Mouse (Mus musculus) adrenal gland, postnatal 10 days (tissue): ENCODE results near the gene Galnt18. TPM values are rescaled to one million over a fixed set of nuclear protein-coding genes. Genes with fewer than 3 reads are reported as not detected.

ENCODE experiments used
- DNase-seq: peaks from one replicate; pipeline ENCODE4 v3.0.0; 2021; ENCODE audit warnings: mixed read lengths
- total RNA-seq, 2 experiments: library from RNA; stranded (reverse); gene quantifications; 2 replicates each; pipeline ENCODE4 v1.2.3; 2021

Gene Galnt18
- total RNA-seq, 2 experiments from 2014 or later = 21.8 to 25.0 TPM

DNA sequence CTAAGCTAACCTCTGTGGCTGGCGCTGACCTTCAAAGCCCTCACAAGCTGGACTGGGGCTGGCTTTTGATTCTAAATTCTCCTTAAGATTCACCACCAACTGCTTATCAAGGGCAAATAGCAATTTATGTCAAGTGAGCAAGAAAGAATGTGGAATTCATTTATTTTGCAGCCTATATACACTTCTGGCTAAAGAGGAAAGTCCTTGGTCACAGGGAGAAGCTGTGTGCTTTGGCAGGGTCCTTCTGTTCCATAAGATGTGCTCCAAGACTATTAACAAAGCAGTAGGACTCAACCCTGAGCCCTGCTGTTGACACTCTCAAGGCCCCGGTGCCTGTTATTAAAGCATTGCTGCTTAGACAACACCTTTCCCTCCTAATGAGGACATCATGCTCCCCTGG lies 7.4 kb downstream of the Galnt18 start:
- DNase-seq = no peak

DNA sequence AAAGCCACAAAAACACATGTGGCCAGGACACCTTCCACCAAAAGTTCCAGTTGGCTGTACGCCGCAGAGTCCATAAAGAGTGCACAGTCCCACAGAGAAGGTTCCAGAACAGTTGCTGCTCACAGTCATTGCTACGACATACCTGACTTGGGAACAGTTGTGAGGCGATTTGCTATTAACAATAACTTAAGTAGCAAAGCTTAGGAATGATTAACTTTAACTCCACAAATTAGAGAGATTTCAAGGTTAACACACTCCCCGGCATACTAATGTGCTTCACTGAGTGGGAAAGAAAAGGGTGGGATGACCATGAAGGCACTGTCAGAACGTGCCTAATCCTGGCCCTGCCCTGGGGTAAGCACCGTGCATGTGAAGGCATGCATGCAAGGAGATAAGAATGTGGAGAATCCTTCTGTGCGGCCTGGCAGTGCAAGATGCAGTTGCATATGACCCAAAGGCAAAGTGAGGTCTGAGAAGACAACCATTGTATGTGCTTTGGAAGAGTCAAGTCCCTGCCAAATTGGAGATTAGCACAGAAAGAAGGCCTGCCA lies 8.5 kb downstream of the Galnt18 start:
- no peak for DNase-seq

DNA sequence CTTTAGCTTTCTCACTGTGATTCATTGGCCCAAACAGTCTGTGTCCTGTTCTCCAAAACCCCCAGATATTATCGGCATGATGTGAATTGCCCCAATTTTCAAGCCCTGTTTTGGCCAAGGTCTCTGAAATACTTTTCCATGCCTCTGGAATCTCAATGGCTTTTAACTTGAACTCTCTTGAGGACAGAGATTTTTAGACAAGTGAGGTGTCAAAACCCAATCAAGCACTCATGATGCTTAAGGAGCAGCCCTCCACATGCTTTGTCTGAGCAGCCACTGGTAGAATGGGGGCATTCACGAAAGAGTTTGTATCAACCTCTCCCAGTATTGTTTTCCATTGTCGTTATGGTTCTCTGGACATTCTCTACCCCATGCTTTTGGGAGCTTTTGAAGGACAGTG lies 9.2 kb downstream of the Galnt18 start:
- no peak for DNase-seq

DNA sequence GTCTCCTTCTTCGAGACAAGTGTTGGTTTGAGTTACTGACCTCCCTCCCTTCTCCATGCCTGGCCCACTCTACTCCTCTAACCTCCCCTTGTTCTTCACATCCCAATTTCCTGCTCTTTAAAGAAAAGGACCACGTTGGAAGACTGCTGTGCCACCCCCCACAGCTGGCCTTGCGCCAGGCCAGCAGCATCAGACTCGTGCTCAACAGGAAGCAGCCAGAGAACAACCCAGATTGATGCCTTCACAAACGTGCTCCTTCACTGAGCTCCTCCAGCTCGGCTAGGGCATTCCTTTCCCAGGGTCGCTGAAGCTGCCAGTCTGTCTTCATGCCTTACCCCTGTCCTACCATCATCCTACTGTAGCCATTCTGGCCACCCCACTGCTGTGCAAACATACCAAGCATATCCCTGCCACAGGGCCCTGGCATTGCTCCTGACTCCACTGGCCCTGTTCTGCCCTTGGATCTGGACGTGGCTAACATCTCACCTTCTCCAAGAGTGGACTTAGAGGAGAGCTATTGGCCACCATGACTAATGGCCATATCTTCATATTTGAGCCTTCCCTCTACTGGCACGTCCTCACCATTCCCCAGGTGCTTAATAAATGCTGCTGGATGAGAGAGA lies 13.5 kb downstream of the Galnt18 start:
- no peak for DNase-seq

DNA sequence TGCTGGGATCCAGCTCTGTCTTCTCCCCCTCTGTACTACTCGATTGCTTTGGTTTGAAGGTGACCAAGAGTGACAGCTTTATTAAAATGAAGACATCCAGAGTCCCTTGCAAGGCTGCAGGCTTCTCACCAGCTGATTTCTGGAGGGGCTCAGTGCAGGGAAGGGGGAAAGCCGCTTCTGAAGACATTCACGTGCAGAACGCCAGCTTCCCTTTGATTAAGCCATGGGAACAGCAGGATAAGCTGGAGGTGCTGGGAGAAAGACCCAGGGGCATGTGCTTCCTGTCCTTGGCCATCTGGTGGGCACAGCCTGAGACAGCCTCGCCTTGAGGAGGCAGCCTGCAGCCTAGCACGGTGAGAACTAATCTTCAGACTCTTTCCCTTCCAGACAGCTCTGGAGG lies 17.0 kb downstream of the Galnt18 start:
- no peak for DNase-seq

DNA sequence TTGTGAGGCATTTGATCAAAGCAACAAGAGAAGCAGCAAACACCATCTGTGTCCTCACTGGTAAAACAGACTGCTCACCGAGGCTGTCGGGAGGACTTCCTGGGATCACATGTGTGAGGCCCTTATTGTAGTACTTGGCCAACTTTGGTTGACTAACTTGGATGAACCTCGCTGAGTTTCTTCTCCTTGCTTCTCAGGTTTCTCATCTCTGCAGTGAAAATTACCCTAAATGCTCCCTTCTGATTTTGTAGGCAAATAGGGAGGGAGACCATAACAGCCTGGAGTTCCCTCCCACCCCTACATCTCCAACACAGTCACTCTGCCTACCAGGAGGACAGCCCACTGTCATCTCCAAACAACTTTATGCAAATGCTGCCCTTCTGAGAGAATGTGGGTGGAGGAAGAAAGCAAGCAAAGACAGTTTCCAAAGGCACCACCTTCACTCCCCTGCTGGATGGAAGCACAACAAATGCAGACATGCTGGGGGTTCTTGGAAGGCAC lies 31.2 kb downstream of the Galnt18 start:
- DNase-seq = no peak

DNA sequence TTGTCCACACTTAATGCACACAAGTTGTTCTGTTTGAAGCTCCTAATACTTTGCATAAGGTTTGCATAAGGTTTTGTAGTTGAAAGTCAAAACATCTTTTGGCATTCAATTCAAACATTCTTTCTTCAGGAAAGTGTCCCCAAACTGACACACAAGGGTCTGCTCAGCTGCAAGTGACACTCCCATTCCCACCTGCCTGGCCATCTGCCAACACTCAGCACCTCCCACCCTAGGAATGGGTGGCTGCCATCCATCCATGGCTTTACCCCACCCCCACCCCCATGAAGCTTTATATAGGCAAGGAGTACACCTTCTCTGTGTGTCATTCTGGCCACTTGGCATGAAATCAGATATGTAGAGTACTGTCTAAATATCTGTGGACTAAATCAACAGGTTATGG lies 35.0 kb downstream of the Galnt18 start:
- DNase-seq = no peak

DNA sequence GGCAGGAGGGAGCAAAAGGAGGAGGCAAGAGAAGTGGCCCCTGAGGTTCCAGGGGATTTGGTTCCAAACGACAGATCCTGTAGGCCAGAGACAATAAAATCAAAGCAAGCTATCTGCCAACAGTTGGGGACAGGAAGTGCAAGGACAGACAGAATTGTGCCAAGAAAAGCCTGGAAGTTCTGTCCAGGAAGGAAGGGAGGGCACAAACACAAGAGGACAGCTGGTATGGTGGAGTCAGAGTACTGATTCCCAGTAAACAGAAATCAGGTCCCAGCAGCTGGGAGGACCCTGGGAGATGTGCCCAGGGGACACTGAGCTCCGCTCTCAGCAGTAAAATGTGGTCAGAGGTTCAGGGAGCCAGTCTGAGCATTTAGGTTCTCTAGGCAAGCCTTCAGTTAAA lies 38.2 kb downstream of the Galnt18 start:
- DNase-seq = peak; percentile 39

DNA sequence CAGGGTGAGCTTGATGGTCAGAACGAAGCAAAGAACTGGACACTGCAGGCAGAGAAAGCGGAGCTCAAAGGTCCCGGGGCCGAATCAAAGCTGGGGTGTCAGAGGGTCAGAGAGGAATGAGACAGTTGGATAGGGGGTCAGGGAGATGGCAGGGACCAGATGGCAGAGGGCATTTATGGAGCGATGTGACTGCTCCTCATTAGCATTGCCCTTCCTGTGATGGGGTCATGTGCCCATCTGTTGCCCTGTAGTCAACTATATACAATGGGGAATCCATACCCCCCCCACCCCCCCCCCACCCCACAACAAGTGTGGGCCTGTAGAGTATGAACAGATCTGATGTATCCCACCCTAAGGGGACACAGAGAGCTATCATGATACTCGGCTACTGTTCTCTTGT lies 39.7 kb downstream of the Galnt18 start:
- no peak for DNase-seq

DNA sequence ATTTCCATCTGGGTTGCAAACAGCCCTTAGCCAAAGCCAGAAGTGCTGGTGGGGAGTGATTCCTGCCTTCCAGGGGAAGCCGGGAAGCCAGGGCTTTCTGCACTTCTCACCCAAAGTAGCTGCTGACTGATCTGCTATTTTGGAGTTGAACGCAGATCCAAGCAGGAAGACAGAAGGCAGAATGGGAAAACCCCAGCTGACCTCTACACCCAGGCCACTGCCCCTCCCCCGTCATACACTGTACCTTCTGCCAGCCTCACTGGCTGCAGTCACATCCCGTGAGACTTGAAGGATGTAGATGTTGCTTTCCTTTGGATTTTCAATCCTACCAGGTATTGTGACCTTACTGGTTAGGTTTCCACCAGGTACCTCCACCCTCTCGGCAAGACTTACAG lies 40.4 kb downstream of the Galnt18 start:
- peak; percentile 47 for DNase-seq

DNA sequence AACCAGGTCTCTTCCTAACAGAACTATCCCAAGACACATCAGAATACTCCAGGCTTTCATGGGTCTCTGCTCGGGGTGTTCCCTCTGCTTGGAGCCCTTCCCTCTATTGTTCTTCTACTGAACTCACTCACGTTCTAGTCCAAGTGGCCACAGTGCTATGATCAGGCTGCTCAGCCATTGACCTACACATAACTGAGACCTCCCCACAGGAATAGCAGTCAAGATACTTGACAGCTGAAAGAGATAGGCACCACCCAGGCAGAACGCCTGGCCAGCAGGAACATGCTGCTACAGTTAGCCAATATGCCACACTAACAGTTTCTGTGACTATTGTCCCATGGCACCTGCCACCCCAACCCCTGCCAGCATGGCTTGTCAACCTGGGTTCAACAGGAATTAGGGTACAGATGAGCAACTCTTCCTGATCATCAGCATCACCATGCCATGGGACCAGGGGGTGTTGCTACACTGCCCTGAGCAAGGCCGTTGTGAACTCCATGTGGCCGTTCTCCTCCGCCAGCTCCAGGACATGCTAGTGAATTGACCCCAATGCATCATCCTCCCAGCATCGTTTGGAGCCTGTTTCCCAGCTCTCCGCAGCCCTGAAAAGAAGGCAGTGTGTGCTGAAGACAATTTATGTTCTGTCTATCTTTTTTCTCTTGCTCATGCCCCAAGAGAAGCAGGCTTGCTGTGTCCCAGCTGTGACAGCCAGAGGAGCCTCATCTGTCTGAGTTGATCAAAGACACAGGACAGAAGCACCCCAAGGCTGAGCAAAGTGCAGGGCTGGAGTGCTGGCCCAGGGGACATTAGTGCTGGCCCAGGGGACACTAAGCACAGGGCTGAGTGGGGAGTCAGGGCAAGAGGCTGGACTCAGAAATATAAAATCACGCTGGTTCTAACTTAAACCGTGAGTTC lies 41.1 kb downstream of the Galnt18 start:
- DNase-seq = peak; percentile 21

DNA sequence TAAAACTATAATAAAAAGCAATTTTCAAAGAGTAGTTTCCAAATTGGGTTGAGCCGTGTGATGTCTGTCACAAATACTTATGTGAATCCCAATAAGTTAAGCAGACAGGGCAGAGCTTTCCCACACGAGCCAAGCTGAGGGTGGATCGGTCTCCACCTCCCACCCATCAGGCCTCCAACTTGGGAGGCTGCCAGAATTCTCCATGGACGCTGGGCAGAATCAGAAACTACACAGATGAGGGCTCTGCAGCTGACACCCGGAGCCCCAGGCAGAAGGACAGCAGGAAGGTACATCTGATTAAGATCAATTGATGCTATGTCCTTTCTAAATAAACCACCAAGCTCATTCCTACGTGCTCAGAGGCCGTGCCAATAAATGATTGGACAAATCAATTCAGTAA lies 42.4 kb downstream of the Galnt18 start:
- peak; percentile 33 for DNase-seq

DNA sequence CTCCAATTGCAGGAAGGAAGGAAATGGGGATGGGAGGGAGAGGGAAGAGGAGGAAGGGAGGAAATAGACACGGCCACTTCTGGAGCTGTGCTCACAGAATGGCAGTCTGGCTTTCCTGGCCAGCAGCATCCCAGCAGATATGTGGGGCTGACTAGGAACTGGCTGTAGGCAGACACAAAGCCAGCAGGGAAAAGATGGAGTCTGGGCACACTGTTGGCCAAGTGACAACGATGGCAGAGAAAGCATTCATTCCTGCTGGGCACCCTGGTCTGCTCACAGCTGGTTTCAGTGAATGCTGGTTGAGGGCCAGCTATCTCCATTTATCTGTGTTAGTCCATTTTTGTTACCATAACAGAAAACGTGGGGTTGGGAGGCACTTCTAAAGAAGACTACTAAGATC lies 43.4 kb downstream of the Galnt18 start:
- DNase-seq = no peak

DNA sequence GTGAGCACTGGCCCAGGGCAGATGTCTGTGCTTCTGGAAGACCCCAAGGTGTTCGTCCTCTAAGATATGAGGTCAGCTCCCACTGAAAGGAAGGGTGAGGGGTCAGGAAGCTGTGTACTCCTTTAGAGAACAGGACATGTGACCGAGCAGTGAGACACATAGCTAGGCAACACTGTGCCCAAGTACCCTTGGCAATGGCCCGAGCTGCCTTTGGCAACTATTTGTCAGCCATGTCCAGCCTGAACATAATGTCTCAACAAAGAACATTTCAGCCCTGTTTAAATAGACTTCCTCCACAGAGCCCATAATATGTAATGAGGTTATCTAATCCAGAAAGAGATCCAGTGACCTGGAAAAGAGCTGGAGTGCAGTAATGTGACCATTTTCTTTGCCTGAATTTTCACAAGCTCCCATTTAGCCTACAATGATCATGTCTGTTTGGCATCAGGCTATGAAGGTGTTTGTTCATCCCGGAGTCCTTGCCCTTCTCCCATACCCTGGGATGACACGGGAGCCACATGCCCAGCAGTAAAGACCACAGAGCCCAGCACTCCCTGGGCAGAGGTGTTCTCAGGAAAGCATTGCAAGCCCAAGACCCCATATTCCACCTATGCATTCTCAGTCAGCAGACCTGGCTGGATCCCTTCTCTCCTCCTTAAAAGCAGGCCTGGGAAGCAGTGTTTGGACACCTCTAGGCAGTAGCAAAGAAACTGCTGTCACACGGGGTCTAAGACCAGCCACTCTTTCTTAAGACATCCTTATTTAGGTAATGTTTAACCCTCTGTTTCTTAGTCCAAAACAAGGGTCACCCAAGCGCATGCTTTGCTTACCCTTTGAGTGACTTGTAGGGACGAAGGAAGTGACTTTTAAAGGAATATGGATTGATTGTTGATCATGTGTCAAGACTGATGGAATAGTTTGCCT lies 49.2 kb downstream of the Galnt18 start:
- DNase-seq = no peak

DNA sequence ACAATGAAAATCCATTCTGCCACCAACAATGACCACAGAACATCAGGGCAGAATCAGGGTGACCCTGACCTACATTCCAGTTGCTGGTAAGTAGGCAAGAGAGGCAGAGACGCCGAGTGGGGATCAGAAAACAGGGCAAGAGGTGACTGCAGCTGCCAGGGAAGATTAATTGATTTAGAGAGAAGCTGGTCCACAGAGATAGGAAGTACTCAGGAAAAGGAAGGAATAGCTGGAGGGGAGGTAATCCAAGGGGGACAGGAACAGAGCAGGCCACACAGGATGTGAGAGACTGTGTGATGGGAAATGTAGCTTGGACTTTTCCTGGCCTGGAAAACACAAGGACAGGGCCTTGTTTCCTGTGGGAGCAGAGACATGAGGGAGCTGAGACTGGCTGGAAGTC lies 52.8 kb downstream of the Galnt18 start:
- peak; percentile 46 for DNase-seq

DNA sequence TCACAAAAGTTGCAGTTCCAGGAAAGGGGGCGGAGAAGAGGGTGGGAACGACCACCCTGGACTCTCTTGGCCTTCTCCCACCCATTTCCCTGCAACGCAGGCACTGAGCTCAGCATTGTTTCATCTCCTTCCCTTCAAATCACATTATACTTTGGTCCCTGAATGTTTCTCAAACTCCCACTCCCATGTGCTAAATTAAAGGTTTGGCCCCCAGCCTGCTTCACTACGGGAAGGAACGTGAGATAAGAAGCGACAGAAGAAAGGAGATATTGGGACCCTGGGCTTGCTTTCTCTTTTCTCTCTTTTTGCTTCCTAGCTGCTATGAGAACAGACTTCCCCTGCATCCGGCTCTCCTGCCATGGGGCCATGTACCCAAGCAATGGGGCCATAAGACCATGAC lies 55.0 kb downstream of the Galnt18 start:
- DNase-seq = no peak

DNA sequence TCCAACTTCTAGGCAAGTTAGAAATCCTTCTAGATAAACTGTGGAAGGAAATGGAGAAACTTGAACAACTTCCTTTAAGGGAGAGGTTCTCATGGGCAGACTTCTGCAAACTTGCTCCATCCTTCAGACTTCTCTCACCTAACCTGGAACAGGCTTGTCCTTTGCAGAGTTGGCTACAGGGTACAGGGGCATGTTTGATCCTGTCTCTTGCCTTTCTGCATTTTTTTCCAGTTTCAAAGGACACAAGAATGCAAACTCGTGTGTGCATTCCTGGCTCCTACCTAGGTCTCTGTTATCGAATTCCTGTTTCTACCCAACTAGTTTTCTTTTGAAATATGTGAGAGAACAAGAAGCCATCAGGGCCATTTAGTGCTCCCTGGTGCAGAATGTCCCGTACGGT lies 55.8 kb downstream of the Galnt18 start:
- DNase-seq = no peak

DNA sequence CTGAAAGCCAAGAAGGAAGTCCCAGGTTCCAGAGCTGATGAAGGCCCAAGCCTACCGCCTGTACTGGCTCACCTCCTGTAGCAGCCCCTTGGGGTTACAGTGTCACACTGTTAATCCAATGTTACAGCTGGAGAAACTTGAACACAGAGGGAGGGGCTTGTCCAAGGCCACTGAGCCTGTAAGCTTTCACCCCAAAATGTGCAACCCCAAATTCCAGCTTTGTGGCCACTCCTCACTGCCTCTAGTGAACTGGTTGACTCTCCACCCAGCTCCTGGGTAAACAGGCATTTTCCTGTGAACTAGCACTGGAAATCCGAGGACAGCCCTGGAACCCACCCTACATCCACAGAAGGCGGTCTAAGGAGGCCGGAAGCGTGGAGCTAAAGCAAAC lies 58.5 kb downstream of the Galnt18 start:
- DNase-seq = no peak

DNA sequence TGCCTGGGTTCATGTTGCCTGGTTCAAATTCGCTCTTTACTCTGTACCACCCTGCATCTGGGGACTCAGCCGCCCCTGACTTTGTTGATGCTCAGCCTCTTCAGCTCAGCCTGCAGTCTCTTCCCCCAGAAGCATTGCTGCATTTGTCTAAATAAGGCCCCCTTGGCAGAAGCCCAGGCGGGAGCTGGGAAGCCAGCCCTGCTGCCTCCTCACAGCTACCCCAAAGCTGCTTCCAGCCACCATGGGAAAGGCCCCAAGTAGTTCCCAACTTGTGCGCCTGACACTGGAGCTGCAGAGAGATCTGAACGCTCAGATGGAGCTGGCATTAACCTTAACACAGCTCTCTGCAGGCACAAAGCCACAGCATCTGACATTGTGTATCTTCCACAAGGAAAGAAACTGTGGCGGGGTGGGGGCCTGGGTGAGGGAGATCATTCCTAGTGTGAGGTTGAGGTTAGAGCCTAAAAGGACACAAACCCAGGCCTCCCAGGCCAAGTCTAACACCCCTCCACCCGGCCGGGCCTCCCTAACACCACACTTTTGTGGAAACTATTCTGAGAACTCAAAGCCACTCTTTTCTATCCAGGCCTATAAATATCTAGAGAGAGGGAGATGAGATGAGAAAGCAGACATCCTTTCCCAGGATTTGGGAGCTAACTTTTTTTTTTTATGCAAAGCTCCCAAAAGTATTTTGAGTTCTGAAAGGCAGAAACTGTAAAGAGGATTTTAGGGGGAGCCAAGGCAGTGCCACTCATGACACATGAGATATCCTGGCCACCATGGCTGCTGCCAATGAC lies 59.1 kb downstream of the Galnt18 start:
- peak; percentile 16 for DNase-seq

DNA sequence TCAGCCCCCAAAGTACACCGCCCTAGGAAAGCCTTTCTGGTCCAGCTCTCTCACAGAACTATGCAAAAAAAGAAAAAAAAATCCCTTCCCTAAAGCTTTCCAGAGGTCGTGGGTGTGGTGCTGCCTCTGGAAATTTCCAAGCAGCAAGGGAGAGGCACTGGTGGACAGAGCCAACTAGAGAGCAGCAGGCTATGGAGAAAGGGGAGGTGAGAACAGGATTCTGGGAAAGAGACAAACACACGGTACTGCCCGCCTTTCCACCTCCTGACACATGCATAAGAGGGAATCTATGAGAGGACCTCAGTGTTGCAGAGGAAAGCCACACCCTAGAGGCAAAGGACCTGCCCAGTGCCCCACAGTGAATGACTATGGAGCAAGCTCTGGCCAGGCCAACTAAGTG lies 60.9 kb downstream of the Galnt18 start:
- no peak for DNase-seq

DNA sequence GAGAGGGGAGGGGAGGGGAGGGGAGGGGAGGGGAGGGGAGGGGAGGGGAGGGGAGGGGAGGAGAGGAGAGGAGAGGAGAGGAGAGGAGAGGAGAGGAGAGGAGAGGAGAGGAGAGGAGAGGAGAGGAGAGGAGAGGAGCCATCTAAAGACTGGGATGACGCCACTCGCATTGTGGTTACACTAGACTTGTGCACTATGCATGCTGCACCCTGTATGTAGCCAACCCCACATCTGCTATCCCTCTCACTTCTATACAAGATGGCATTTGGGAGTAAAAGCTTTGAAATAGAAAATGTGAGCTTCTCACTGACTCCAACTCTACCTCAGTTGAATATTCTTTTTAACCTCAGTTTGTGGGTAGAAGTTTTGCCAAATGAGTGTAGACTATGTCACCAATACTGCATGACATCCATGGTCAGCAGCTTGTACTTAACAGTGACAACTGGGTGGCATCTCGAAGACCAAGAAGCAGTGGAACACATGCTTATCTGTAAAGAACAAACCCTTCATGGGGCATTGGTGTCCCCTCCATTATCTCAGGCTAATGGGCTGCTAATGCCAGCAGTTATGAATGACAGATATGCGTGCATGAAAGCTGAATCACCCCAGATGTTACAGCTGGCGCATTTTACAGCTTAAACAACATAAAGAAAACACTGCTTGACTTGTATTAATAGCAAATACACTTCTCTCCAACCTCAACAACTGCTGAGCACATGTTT lies 65.0 kb downstream of the Galnt18 start:
- no peak for DNase-seq
